Mouse (Mus musculus): ENCODE measurements around the gene Tshz3. TPM values are rescaled to one million over a fixed set of nuclear protein-coding genes. Genes with fewer than 3 reads are reported as not detected.

Tshz3 gene
- polyA plus RNA-seq, 1 experiment from 2014 or later = 10.5 TPM

- no peak overlapping the region for H3K4me3 ChIP-seq
- no peak for ATAC-seq (ENCODE audit: insufficient number of reproducible peaks, insufficient read depth, low FRiP score, low TSS enrichment)
- H3K27ac ChIP-seq = no peak overlapping the region
- peaks cover 6% of the 10 kb centered on the region for H3K4me1 ChIP-seq
- no peaks in the 10 kb centered on the region for H3K9me3 ChIP-seq
- H3K9ac ChIP-seq = no peak overlapping the region
- H3K4me2 ChIP-seq (replicated peaks) = no peak overlapping the region
- H3K36me3 ChIP-seq = no peaks in the 10 kb centered on the region
- H3K27me3 ChIP-seq = no peaks in the 10 kb centered on the region
- 83% methylated on average over 7 of the region's 7 CpGs for WGBS
Observed at GRCm38 (mm10) chr7:36714323-36714722, 16.4 kb downstream of the Tshz3 start.

DNA sequence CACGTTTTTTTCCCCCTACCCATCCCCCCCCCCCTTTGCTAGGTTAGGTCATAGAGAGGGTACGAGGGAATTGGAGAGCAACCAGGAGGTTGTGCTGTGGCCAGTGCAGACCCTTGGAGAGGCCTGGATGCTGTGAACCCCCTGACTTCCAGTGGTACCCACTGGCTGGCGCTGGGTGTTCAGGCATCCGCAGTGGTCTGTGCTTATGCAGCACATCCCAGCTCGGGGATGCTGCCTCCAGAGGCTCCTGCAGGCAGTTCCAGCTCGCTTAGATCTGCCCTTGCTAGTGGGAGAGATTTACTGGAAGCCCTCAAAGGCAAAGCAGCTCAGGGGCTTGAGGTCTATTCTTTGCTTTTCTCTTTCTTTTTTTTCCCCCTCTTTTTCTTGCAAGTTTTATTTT lies 19.3 kb downstream of the Tshz3 start:
- 35% methylated on average over 6 of the region's 6 CpGs for WGBS

GRCm38 (mm10) chr7:36720830-36721229 lies 22.9 kb downstream of the Tshz3 start:
- no peak overlapping the region for H3K4me2 ChIP-seq (replicated peaks)
- H3K9ac ChIP-seq = no peak overlapping the region
- no peak for ATAC-seq (ENCODE audit: insufficient number of reproducible peaks, insufficient read depth, low FRiP score, low TSS enrichment)
- no peak overlapping the region for H3K27ac ChIP-seq
- peaks cover 16% of the 10 kb centered on the region; the same call in 1 of the 2 replicates for H3K4me1 ChIP-seq
- 36% methylated on average over 9 of the region's 9 CpGs for WGBS
- H3K4me3 ChIP-seq = no peak overlapping the region
- no peaks in the 10 kb centered on the region for H3K36me3 ChIP-seq
- H3K27me3 ChIP-seq = no peaks in the 10 kb centered on the region
- no peaks in the 10 kb centered on the region for H3K9me3 ChIP-seq

More for the DNA sequence above, 19.3 kb downstream of the Tshz3 start:
- no peak overlapping the region for H3K4me3 ChIP-seq
- no peaks in the 10 kb centered on the region for H3K9me3 ChIP-seq
- ATAC-seq (ENCODE audit: insufficient number of reproducible peaks, insufficient read depth, low FRiP score, low TSS enrichment) = no peak
- H3K9ac ChIP-seq = no peak overlapping the region
- no peak overlapping the region for H3K4me2 ChIP-seq (replicated peaks)
- peaks cover 13% of the 10 kb centered on the region; the same call in 1 of the 2 replicates for H3K4me1 ChIP-seq
- no peaks in the 10 kb centered on the region for H3K36me3 ChIP-seq
- no peak overlapping the region for H3K27ac ChIP-seq
- H3K27me3 ChIP-seq = no peaks in the 10 kb centered on the region

DNA sequence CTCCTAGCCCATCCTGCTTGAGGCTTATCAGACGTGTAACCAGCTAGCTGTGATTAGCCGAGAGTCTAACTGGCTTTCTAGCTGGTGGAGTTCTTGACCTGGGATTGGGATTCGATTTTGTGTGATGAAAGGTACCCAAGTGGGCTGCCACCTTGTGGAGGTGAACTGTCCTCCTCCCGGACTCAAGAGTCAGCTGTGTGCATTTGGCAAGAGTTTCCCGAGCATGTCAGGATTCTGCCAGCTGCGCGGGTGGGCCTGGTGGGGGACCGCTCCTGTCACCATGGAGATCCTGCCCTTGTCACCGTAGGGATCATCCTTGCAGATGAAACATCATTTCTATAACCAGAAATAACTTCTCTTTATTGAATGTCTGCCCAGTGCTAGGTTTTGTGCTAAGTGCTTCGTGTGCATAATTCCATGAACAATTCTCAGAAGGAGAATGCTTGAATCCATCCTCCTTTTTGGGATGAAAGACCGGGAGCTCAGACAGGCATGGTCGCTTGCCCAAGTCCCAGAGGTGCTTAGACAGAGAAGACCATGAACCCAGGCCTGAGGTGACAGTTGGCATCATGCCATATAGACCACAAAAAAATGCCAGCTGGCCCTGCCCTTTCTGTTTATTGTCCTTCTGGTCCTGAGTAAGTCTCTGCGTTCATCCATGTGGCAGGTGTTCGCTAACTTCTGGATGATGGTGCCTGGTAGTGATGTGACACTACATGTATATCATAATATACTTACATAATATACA lies 38.6 kb downstream of the Tshz3 start:
- no peak for ATAC-seq (ENCODE audit: insufficient number of reproducible peaks, insufficient read depth, low FRiP score, low TSS enrichment)
- Histone ChIP-seq H3K27ac (no peak overlapping the region), H3K36me3 (no peaks in the 10 kb centered on the region), H3K4me3 (no peak overlapping the region), H3K9ac (no peak overlapping the region), H3K27me3 (no peaks in the 10 kb centered on the region), H3K4me2 (replicated peaks) (no peak overlapping the region), H3K4me1 (no peaks in the 10 kb centered on the region), H3K9me3 (no peaks in the 10 kb centered on the region)
- WGBS = 85% methylated on average over 14 of the region's 14 CpGs

DNA sequence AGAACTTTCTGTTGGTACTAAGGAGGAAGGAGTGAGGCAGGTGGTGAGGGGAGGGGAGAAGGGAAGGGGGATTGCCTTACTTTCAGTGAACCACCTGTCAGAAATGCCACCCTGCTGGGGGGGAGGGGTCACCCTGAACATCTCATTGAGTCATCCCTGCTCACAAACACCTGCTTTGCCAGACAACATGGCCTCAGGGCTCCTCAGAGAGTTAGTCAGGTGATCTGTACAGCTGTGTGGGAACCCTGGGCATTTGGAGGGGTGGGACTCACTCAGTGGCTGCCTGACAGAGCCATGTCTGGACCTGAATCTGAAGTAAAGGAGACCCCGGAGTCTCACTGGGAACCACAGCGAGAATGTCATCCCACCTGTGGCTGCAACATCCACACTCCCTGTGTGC lies 53.6 kb downstream of the Tshz3 start:
- WGBS = 87% methylated on average over 2 of the region's 2 CpGs

DNA sequence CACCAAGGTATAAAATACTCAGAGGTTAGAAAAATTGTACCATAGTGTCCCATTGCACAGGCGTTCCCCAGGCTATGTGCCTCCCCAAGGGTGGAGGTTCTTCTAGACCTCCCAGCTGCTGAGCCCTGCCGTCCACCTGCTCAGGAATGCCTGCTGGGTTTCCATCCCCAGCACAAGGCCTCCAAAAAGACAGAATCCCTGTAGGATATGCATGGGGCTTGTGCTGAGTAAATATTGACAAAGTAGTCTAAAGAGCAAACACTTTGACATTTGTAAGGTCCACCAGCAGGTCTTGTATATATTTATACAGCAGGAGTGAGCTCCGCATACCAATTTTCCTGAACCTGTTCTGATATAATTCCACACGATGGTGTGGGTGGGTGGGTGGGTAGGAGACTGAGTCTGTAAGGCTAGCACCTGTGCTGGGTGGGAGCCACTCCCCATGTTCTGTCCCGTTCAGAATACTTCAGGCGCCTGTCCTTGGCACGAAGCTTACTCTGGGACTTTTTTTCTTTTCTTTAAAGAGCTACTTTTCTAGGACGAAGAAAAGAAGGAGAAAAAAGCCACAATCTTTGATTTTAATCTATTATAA lies 69.7 kb downstream of the Tshz3 start:
- H3K27me3 ChIP-seq = no peaks in the 10 kb centered on the region
- peaks cover 29% of the 10 kb centered on the region for H3K36me3 ChIP-seq
- no peak overlapping the region for H3K9ac ChIP-seq
- H3K27ac ChIP-seq = no peak overlapping the region
- H3K4me1 ChIP-seq = no peaks in the 10 kb centered on the region
- no peaks in the 10 kb centered on the region for H3K9me3 ChIP-seq
- no peak for ATAC-seq (ENCODE audit: insufficient number of reproducible peaks, insufficient read depth, low FRiP score, low TSS enrichment)
- H3K4me2 ChIP-seq (replicated peaks) = no peak overlapping the region
- 79% methylated on average over 8 of the region's 8 CpGs for WGBS
- no peak overlapping the region for H3K4me3 ChIP-seq

More for the DNA sequence above, 53.6 kb downstream of the Tshz3 start:
- no peak overlapping the region for H3K4me2 ChIP-seq (replicated peaks)
- no peaks in the 10 kb centered on the region for H3K36me3 ChIP-seq
- no peak overlapping the region for H3K9ac ChIP-seq
- no peak overlapping the region for H3K27ac ChIP-seq
- H3K4me1 ChIP-seq = peaks cover 5% of the 10 kb centered on the region; the same call in 1 of the 2 replicates
- H3K9me3 ChIP-seq = no peaks in the 10 kb centered on the region
- H3K27me3 ChIP-seq = no peaks in the 10 kb centered on the region
- H3K4me3 ChIP-seq = no peak overlapping the region
- ATAC-seq (ENCODE audit: insufficient number of reproducible peaks, insufficient read depth, low FRiP score, low TSS enrichment) = no peak

- ATAC-seq (ENCODE audit: insufficient number of reproducible peaks, insufficient read depth, low FRiP score, low TSS enrichment) = no peak
- Histone ChIP-seq H3K9me3 (no peaks in the 10 kb centered on the region), H3K27me3 (no peaks in the 10 kb centered on the region), H3K4me3 (no peak overlapping the region), H3K9ac (no peak overlapping the region), H3K4me2 (replicated peaks) (no peak overlapping the region), H3K36me3 (peaks cover 29% of the 10 kb centered on the region), H3K4me1 (no peaks in the 10 kb centered on the region), H3K27ac (no peak overlapping the region)
- WGBS = 83% methylated on average over 7 of the region's 7 CpGs
Observed at GRCm38 (mm10) chr7:36773086-36773485, 75.2 kb downstream of the Tshz3 start.

DNA sequence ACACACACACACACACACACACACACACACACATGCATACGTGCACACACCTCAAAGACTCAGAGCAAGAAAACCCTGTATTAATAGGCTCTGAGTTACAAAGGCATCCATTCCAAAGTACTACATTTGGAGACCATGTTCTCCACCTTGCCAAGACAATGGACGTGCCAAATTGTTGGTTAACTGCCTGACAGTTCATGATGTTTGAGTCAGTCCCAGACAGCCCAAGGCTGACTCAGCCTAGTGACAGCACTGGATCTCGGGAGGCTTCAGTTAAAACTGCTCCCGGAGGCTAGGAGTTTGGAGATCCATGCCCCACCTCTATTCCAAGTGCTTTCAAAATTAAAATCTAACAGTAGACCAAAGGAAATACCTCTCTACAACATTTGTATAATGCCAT lies 79.0 kb downstream of the Tshz3 start:
- H3K9me3 ChIP-seq = no peaks in the 10 kb centered on the region
- no peak overlapping the region for H3K27ac ChIP-seq
- H3K4me1 ChIP-seq = no peaks in the 10 kb centered on the region
- H3K4me2 ChIP-seq (replicated peaks) = no peak overlapping the region
- no peak overlapping the region for H3K4me3 ChIP-seq
- ATAC-seq (ENCODE audit: insufficient number of reproducible peaks, insufficient read depth, low FRiP score, low TSS enrichment) = no peak
- no peaks in the 10 kb centered on the region for H3K36me3 ChIP-seq
- no peaks in the 10 kb centered on the region for H3K27me3 ChIP-seq
- 84% methylated on average over 4 of the region's 4 CpGs for whole genome bisulfite sequencing
- no peak overlapping the region for H3K9ac ChIP-seq

DNA sequence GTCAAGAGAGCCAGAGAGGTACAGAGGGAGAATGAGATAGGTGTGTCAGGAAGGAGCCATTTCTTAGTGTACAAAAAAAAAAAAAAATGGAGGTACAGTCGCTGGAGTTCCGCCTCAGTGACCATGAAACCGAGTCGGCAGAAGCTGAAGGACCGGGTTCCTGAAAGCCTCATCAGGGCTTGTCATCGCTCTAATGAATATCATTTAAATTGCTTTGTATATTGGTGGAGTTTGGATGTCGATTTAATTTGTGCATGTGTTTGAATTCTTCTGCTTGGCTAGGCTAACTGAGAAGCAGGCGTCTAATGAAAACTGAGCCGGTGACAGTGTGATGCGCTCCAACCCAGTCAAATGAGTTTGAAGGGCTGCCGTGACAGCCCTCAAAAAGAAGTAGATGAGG lies 80.5 kb downstream of the Tshz3 start:
- Histone ChIP-seq H3K27ac (no peak overlapping the region), H3K9me3 (no peaks in the 10 kb centered on the region), H3K4me2 (replicated peaks) (no peak overlapping the region), H3K36me3 (no peaks in the 10 kb centered on the region), H3K4me3 (no peak overlapping the region), H3K9ac (no peak overlapping the region), H3K27me3 (no peaks in the 10 kb centered on the region), H3K4me1 (no peaks in the 10 kb centered on the region)
- WGBS = 92% methylated on average over 11 of the region's 11 CpGs
- no peak for ATAC-seq (ENCODE audit: insufficient number of reproducible peaks, insufficient read depth, low FRiP score, low TSS enrichment)

- 48% methylated on average over 4 of the region's 4 CpGs for WGBS
- H3K9ac ChIP-seq = no peak overlapping the region
- H3K36me3 ChIP-seq = no peaks in the 10 kb centered on the region
- peak; percentile 79; the same call in 1 of the 2 replicates for ATAC-seq (ENCODE audit: insufficient number of reproducible peaks, insufficient read depth, low FRiP score, low TSS enrichment)
- H3K27me3 ChIP-seq = no peaks in the 10 kb centered on the region
- H3K9me3 ChIP-seq = no peaks in the 10 kb centered on the region
- H3K4me2 ChIP-seq (replicated peaks) = no peak overlapping the region
- no peak overlapping the region for H3K4me3 ChIP-seq
- H3K27ac ChIP-seq = no peak overlapping the region
- no peaks in the 10 kb centered on the region for H3K4me1 ChIP-seq
Observed at GRCm38 (mm10) chr7:36784243-36784773, 86.4 kb downstream of the Tshz3 start.

DNA sequence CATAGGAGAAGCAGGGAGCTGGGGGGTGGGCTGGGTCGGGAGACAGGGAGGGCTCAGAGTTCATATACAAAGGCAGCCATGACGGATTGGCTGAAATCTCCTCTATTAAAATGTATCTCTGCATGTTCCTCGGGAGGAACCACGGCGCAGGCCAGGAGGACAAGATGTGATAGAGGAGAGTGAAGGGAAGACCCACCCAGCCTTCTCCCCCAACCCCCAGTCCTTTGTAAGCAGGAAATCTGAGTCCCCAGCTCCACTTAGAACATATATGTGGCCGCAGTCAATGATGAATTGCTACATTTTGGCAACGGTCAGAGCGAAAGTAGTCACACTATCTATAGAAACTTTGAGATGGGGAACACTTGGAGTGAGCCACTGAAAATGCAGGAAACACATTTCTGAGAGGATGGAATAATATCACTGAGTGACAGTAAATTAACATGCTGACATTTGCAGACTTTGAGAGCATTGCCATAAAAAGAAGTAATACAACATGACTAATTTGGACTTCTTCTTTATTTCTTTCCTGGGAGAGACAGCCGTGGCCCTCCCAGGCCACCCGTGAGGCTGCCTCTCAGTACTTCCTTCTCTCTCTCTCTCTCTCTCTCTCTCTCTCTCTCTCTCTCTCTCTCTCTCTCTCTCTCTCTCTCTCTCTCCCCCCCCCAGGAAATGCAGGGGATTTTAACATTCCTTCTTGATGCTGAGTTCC lies 88.9 kb downstream of the Tshz3 start:
- 76% methylated on average over 10 of the region's 10 CpGs for WGBS
- no peaks in the 10 kb centered on the region for H3K4me1 ChIP-seq
- no peaks in the 10 kb centered on the region for H3K9me3 ChIP-seq
- no peak overlapping the region for H3K9ac ChIP-seq
- no peaks in the 10 kb centered on the region for H3K36me3 ChIP-seq
- no peak overlapping the region for H3K4me3 ChIP-seq
- no peaks in the 10 kb centered on the region for H3K27me3 ChIP-seq
- no peak overlapping the region for H3K4me2 ChIP-seq (replicated peaks)
- ATAC-seq (ENCODE audit: insufficient number of reproducible peaks, insufficient read depth, low FRiP score, low TSS enrichment) = no peak
- no peak overlapping the region for H3K27ac ChIP-seq
